Mouse (Mus musculus) right cerebral cortex, postnatal 36 days (tissue): ENCODE results near the gene Tmem120a.

ENCODE experiments used
- DNase-seq, 2 experiments: peaks; one replicate each; pipeline ENCODE4 v3.0.0; 2022; ENCODE audit warnings: low spot score in 2 of 2, mixed read lengths in 1 of 2

Tmem120a gene

DNA sequence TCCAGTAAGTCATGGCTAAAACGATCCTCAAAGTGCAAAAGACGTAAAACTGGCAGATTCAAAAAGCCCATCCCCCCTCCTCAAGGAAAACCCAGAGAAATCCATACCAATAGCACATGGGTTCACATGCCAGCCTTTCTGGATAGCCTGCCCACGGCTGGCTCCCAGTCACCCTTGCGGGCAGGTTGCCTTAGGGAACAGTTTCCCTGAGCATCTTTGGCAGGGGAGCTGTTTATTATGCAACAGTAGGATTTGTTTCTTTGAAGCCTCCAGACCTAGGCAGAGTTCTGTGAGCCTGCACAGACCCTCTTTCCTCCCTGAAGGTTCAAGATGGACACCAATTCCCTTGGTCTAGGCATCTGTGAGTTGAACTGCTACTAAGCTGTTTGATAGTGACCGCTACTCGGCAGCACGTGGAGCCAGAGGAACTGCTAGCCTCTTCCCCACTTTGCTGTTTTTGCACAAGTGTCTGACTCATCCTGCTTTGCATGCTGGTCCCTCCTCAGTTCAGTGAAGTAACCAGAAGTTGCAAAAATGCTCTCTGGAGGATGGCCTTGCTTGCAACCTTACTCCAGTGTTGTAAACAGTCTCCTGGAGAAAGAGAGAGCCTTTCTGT lies 33.5 kb downstream of the Tmem120a start:
- DNase-seq, result peak in 1 of 2 experiments; percentile 44

DNA sequence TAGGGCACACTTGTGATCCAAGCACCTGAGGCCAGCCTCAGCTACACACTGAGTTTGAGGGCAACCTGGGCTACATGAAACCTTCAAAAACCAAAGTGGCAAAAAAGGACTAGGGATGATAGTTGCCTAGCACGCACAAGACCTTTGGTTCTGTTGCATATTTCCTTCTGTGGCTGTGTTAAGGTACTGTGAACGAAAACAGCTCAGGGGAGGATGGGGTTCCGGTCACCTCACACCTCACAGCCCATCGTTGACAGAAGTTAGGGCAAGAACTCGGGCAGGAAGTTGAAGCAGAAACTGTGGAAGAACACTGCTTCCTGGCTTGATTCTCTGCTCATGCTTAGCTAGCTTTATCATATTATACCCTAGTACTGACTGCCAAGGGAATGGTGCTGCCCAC lies 34.5 kb downstream of the Tmem120a start:
- DNase-seq, result no peak

DNA sequence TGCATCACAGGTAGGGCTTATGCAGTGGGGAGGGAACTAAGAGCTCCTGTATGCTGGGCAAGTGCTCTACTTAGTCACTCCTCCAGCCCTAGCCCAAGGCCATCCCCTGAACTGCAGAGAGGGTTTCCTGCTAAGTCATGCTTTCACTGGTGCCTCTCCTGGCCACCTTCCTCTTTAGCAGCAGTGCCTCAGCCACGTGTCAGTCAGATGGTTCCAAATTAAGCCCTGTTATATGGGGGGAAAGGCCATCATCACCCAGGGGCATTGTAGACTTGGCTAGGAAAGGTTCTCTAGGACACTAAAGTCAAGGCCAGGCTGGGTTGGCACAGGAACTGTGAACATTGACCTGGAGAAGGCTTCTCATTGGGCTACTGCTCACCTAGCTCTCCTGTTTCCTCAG lies 36.4 kb downstream of the Tmem120a start:
- DNase-seq, result no peak

DNA sequence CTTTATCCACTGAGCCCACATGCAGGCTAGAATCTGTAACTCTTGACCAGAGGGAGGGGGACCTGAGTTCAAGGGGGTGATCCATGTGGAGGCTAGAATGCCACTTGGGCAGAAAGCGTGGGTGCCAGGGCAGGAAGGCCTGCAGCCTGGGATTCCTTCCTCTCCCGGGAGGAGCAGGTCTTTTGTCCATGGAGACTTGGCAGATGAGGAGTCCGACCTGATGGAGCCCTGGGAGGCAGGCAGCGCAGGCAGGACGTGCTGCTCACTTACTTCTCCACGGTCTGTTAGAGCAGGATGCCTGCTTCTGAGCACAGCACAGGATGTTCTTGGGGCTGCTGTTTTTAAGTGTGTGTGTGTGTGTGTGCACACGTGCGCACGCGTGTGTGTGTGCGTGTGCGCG lies 37.2 kb downstream of the Tmem120a start:
- DNase-seq, result no peak

DNA sequence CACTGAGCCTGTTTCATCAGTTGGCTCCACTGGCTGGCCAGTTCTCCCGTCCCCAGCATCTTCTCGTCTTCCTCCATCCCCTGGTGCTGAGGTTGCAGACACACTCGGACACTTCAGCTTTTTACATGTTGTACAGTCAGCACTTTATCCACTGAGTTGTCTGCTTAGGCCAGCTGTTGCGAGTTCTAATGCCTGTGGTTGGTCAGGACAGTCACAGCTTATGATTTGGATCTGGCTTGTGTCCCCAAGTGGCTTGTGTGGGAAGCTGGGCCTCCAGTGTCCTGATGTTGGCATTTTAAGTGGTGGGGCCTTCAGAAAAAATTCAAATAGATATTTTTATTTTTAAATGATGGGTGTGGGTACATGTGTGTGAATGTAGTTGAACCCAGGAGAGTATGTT lies 38.9 kb downstream of the Tmem120a start:
- DNase-seq, result no peak

DNA sequence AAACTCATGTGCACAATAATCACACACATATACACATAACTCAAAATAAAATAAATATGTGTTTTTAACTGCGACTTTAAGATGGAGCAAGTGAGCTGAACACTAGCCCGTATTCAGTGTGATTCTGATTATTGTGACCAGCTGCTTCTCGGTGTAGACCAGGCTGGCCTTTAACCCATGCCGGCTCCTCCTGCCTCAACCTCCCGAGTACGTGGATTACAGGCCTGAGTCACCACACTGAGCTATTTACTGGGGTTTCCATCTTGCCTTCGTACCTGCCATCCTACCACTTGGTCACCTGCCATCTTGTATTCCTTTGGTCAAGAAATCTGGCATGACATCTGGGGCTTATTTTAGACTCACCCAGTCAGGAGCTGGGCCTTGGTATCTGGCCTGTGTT lies 40.8 kb downstream of the Tmem120a start:
- no peak for DNase-seq

DNA sequence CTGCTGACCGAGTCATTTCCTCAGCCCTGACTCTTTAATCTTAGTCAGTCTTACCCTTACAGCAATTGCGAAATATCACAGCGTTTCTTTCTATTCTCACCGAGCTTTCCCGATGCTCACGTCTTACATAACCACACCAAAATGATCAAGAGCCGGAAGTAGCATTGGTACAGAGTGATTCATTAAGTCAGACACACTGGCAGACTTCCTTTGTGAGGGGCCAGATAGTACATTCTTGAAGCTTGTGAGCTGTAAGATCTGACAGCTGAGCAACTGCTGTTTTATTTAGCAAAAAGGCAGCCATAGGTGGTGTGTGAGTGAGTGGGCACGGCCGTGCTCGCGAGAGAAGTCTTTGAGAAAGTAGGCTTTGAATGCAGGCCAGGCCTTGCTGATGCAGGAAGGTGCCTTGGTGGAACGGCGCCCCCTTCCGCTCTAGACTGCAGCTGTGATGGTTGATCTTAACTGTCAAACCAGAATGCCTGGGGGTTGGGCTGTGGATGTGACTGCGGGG lies 41.5 kb downstream of the Tmem120a start:
- DNase-seq, result peak; percentile 78 to 81

DNA sequence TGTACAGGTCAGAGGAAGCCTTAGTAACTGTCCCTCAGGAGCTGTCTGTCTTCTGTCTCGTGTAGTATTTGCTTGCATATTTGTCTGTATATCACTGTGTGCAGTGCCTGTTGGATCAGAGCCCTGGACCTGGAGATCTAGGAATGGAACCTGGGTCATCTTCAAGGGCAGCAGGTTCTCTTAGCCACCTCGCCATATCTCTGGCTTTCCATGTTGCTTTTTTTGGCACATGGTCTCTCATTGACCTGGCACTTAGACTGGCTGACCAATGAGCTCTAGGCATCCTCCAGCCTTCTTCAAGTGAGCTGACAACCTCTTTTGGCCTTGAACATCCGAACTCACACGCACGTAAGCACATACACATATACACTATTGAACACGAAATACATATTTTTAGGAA lies 42.1 kb downstream of the Tmem120a start:
- no peak for DNase-seq

DNA sequence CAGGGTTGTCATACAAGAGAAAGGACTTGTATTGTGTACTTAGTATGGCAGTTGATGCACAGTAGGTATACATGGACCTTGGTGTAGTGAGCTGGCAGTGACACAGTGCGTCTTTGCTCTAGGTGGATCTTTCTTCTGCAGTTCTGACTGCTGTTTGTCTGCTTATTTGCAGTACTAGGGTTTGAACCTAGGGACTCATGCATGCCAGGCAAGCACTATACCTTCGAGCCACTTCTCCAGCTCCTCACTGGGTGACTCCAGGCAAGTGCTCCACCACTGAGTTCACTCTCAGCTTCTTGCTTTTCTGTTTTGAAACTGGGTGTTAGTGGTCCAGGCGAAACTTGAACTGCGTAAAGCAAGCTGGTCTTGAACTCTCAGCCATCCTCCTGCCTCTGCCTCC lies 42.6 kb downstream of the Tmem120a start:
- DNase-seq, result no peak

DNA sequence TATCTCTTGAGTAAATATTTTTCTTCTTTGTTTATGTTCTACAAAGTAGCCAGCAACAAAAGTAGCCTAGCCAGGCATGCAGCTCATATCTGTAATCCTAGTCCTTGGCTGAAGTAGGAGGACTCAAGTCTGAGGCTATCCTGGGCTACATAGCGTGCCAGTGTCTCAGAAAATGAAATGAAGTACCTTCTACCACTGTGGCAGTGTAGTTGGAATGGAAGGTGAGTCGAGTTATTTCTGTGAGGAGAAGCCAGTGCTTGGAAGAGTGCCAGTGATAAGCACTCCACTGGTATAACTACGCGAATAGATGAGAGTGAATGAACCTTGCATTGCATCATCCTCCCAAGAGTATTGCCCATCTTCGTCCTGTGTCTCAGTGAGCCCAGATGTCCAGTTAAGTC lies 46.5 kb downstream of the Tmem120a start:
- DNase-seq, result no peak

DNA sequence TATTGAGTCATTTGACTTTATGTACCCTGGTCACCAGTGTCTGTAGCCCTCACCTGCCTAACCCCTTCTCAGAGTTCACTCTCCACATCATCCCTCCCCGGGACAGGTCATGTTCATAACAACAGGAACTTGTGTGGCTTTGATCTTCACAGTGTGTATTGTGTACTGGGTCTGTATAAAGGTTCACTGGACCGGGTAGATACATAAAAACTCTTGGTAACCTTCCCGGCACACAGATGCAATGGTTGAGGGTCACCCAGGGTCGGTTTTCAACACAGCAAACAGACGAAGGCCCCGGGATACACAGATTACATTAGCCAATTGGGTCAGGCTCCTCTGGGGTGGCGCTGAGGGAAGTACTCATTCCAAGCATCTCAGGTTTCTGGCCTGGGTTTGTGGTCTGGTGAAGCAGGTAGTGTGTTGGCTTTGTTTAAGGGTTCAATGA lies 48.9 kb downstream of the Tmem120a start:
- DNase-seq, result no peak

DNA sequence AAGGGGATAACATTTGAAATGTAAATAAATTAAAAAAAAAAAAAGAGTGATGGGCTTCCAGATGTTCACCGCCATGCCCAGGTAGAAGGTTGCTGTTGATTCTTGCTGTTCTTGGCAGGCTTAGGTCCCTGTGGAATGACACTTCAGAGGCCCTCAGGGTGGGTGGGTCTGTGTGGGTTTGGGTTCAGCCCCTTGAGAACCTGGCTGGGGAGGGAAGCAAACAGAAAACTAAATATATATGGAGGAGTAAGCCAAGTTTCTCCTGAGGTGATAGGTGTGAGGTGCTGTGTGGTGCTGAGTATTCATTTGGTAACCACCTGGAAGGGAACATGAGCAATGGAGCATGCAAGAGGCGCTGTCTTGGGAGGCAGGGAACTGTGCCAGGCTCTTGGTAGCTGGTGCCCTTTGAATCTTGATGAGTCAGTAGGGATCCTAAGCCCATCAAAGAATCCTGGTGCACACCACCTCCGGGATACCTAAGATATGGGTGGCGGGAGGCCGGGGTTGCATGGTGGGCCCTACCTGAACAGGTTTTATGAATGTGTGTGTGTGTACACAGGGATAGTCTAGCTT lies 50.9 kb downstream of the Tmem120a start:
- no peak for DNase-seq

DNA sequence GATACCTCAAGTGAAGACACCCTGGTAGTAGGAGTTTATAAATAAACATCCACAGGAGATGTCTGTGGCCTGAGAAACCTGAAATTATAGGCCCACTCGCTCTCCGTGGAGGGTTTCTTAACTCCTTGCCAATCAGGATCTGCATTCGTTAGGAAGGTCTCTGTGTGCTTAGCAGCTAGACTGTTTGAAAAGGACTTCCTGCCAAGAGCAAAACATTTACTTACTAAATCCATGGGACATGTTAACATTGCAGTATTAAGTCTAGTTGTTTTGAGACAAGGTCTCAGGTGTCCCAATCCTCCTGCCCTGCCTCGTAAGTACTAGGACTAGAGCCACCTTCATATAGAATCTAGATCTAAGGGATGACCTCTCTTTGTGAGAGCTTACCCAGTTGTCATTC lies 53.0 kb downstream of the Tmem120a start:
- DNase-seq, result no peak

DNA sequence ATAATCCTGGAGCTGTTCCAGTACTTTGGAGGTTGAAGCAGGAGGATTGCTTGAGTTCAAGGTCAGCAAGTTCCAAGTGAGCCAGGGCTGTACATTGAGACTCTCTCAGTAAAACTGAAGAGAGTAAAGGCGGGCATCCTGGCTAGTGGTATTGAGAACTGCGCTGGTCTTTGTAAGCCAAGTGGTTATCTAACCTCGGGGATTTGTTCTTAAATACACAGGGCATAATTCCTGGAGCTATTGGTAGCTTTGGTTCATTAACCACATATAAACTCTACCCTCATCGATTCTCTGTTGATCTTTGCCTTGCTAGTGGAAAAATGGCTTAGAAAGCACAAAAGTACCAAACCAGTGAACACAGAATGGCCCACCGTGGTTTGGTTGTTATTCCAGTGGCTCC lies 53.8 kb downstream of the Tmem120a start:
- DNase-seq, result no peak
